Mouse (Mus musculus) hindbrain, embryonic 15.5 days (tissue): Measurements from ENCODE around the gene 5730522E02Rik. TPM values are rescaled to one million over a fixed set of nuclear protein-coding genes. Genes with fewer than 3 reads are reported as not detected.

Source experiments
- ATAC-seq: fragments of 200-750 bp; cut with Nextera tagmentation; 2 replicates; pipeline ENCODE4 v1.8.0; 2017; ENCODE audit warnings: low read depth, moderate number of reproducible peaks, moderate TSS enrichment; ENCODE audit not compliant: low FRiP score
- H3K27ac ChIP-seq: fragments of 300-500 bp; sonication (generic); replicated peaks from 2 replicates; pipeline ENCODE4 v1.5.1; 2015; ENCODE audit warnings: mild to moderate bottlenecking, inconsistent platforms
- H3K27me3 ChIP-seq: fragments of 300-500 bp; sonication (generic); 2 replicates; pipeline ENCODE4 v1.6.1; 2015; ENCODE audit warnings: control low read depth, inconsistent platforms
- H3K36me3 ChIP-seq: fragments of 300-500 bp; sonication (generic); 2 replicates; pipeline ENCODE4 v1.6.1; 2015; ENCODE audit warnings: control low read depth, inconsistent platforms
- H3K4me1 ChIP-seq: fragments of 300-500 bp; sonication (generic); replicated peaks from 2 replicates; pipeline ENCODE4 v1.6.1; 2015; ENCODE audit warnings: control low read depth, inconsistent platforms
- H3K4me2 ChIP-seq: fragments of 300-500 bp; sonication (generic); 2 replicates; pipeline ENCODE4 v1.6.1; 2015; ENCODE audit warnings: moderate library complexity, mild to moderate bottlenecking, inconsistent platforms
- H3K4me3 ChIP-seq: fragments of 300-500 bp; sonication (generic); 2 replicates; pipeline ENCODE4 v1.5.1; 2015; ENCODE audit warnings: mild to moderate bottlenecking, inconsistent platforms
- H3K9ac ChIP-seq: fragments of 300-500 bp; sonication (generic); 2 replicates; pipeline ENCODE4 v1.6.1; 2015; ENCODE audit warnings: inconsistent platforms
- H3K9me3 ChIP-seq: fragments of 300-500 bp; sonication (generic); 2 replicates; pipeline ENCODE4 v1.6.1; 2016; ENCODE audit warnings: control low read depth, inconsistent platforms
- WGBS: fragments of 180-500 bp; shearing (Covaris S2); methylation state at CpG from one replicate; pipeline ENCODE4 v1.1.7; 2015; 5-methylcytosine and 5-hydroxymethylcytosine counted together
- polyA plus RNA-seq: library from polyadenylated mRNA; unstranded; fragments of >200 nt; fragmentation: Nextera tagmentation; extraction: Ambion mirVana; gene quantifications from 2 replicates; pipeline ENCODE4 v1.2.1, GENCODE M21; 2015

Gene 5730522E02Rik
- polyA plus RNA-seq, 1 experiment from 2014 or later, result 13.9 TPM

DNA sequence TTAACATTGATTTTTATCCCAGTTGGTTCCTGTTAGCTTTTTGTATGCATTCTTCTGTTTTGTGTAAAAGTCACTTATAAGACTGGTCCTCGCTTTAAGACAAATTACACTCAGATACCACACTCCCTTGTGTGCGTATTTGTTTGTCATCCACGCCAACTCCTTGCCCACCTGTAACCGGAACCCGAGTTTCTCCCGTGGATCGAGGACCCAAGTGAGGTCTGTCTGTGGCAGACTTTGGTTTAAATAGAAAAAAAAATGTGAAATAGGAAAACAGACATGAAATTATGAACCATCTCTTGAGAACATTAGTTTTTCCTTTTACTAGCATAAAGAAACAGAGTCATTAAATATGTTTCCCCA is 43.0 kb downstream of the 5730522E02Rik start:
- Histone ChIP-seq H3K9ac (no peak overlapping the region), H3K36me3 (no peaks in the 10 kb centered on the region), H3K4me1 (no peaks in the 10 kb centered on the region), H3K4me3 (no peak overlapping the region), H3K27ac (no peak overlapping the region), H3K27me3 (no peaks in the 10 kb centered on the region), H3K4me2 (no peak overlapping the region), H3K9me3 (no peaks in the 10 kb centered on the region)
- no peak for ATAC-seq
- WGBS, result 93% methylated on average over 7 of the region's 7 CpGs

DNA sequence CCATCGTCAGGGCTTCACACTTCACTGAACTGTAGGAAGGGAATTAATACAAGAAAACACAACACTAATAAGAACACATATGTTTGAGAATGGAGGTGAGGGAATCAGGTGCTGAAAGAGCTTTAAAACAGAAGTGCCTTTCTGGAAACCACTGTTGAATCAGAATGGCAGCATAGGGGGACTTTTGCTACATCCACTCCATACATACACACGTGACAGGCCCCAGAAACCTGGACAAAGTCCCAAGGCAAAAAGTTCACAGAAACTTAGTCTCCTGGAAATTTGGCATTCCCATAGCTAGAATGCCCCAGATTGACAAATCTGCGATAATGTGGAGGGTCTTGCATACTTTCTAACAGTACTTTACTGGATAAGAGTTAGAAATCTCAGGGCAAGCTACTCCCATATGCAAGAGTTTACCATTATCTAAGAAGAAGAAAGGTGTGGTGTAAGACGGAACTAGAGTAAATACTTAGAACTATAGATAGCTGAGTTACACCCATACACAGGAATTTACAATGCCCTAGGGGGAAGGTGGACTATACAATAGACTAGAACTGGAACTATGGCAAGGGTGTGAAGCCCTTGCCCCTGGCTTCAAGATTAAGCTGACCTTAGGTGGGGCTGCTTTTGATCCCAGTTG is 43.5 kb downstream of the 5730522E02Rik start:
- Histone ChIP-seq H3K9ac (no peak overlapping the region), H3K4me2 (no peak overlapping the region), H3K4me3 (no peak overlapping the region), H3K4me1 (no peaks in the 10 kb centered on the region), H3K36me3 (no peaks in the 10 kb centered on the region), H3K27me3 (no peaks in the 10 kb centered on the region), H3K9me3 (no peaks in the 10 kb centered on the region), H3K27ac (no peak overlapping the region)
- 87% methylated on average over 4 of the region's 4 CpGs for WGBS
- no peak for ATAC-seq

DNA sequence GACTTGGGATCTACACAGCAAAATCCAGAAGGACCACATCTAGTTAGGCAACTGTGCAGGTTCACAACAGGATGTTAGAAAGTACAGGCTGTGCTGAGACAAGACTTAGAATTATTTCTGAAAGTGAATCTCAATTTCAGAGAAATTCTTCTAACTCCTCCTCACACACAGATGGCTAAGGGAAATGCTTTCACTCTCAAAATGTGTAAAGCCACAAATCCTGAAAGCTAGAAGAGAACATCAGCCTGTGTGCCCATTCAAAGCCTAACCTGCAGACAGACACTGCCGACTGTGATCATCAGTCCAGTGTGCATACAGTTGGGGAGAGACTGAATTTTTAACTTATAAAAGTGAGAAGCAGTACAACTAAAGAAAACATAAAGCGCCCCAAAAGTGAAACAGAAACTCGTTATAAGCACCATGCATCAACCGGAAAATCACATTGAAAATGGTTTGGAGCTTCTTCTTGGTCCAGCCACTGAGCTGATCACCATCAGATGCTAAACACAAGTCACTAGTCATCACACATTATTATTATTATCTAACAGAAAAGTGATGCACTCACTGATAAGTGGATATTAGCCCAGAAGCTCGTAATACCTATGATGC is 45.8 kb downstream of the 5730522E02Rik start:
- no peaks in the 10 kb centered on the region for H3K9me3 ChIP-seq
- H3K4me2 ChIP-seq, result no peak overlapping the region
- ATAC-seq, result no peak
- H3K27ac ChIP-seq, result no peak overlapping the region
- H3K4me3 ChIP-seq, result no peak overlapping the region
- H3K4me1 ChIP-seq, result no peaks in the 10 kb centered on the region
- H3K36me3 ChIP-seq, result no peaks in the 10 kb centered on the region
- H3K27me3 ChIP-seq, result no peaks in the 10 kb centered on the region
- WGBS, result 93% methylated on average over 5 of the region's 5 CpGs
- no peak overlapping the region for H3K9ac ChIP-seq

DNA sequence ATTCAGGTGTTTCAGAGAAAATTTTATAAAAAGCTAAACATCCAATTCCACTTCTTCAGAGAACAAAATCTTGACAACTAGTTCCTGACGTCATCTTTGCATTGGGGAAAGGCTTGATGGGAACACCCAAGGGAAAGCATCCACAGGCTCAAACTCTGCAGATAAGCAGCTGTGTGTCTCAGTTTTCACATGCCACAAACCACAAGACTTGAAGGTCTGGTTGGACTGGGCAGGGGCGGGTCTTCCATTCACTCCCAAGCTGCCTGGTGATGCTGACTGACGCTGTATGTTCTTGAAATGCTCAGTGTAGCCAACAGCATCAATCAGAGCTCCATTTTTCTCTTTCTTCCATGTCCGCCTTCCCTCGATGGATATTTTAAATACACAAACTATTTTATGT is 49.2 kb downstream of the 5730522E02Rik start:
- 86% methylated on average over 5 of the region's 5 CpGs for WGBS

DNA sequence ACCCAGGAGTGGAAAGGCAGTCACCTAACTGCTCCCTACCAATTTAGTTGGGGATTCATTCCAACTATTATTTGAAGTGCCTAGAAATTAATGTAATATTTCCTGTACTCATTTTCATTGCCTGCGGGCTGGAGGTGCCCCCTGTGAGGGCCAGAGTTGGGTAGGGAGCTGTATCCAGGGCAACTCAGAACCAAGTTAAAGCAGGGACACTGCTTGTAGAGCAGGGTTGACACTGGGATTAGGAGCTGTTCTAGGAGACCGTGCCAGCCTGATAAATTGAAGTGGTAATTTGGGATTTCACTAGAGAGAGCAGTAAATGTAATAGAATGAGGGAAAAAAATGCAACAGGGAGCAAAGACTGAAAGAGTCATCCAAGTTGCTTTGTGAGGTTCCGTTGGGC is 51.5 kb downstream of the 5730522E02Rik start:
- Histone ChIP-seq H3K27ac (no peak overlapping the region), H3K4me2 (no peak overlapping the region), H3K9ac (no peak overlapping the region), H3K4me1 (no peaks in the 10 kb centered on the region), H3K4me3 (no peak overlapping the region), H3K9me3 (no peaks in the 10 kb centered on the region), H3K36me3 (no peaks in the 10 kb centered on the region), H3K27me3 (no peaks in the 10 kb centered on the region)
- WGBS, result 55% methylated on average over 3 of the region's 3 CpGs
- ATAC-seq, result peak; percentile 75; the same call in 1 of the 2 replicates

More for the DNA sequence above, 49.2 kb downstream of the 5730522E02Rik start:
- Histone ChIP-seq H3K9me3 (no peaks in the 10 kb centered on the region), H3K4me3 (no peak overlapping the region), H3K4me1 (no peaks in the 10 kb centered on the region), H3K36me3 (no peaks in the 10 kb centered on the region), H3K27me3 (no peaks in the 10 kb centered on the region), H3K9ac (no peak overlapping the region), H3K4me2 (no peak overlapping the region), H3K27ac (no peak overlapping the region)
- ATAC-seq, result no peak

DNA sequence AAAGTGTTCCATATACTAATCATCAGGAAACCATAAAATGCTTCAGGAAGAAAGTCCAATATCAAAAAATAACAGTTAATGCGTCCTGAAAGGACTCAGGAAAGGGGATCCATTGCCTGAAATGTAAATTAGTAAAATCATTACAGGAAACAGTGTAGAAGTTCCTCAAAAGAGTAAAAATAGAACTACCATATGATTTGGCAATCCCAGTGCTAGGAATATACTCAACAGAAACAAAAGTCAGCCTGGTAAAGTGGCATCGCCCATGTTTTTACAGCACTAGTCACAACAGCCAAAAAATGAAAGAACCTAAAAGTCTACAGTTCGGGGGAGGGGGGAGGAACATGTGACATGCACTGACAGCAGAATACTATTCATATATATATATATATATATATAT is 70.5 kb downstream of the 5730522E02Rik start:
- no peak overlapping the region for H3K27ac ChIP-seq
- H3K4me1 ChIP-seq, result no peaks in the 10 kb centered on the region
- H3K9me3 ChIP-seq, result no peaks in the 10 kb centered on the region
- no peak for ATAC-seq
- no peak overlapping the region for H3K4me2 ChIP-seq
- 90% methylated on average over 3 of the region's 3 CpGs for WGBS
- H3K36me3 ChIP-seq, result no peaks in the 10 kb centered on the region
- H3K27me3 ChIP-seq, result no peaks in the 10 kb centered on the region
- H3K4me3 ChIP-seq, result no peak overlapping the region
- H3K9ac ChIP-seq, result no peak overlapping the region

DNA sequence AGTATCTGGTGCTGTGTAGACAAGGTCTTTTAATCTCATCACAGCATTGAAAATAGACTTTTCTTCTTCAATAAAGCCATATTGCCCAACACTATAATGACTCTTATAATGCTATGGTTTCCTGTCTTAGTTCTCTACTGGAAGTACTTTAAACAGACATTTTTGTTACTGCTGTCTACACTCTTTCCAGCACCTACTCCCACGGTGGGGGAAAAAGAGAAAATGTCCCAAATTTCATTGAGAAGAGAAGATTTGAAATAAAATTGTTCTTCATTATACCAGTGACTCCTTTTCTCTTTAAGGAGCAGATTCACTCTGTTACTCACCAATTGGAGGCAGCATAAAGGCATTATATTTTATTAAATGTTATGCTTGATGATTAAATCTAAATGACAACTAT is 72.5 kb downstream of the 5730522E02Rik start:
- Histone ChIP-seq H3K36me3 (no peaks in the 10 kb centered on the region), H3K27me3 (no peaks in the 10 kb centered on the region), H3K4me1 (no peaks in the 10 kb centered on the region), H3K9me3 (no peaks in the 10 kb centered on the region), H3K27ac (no peak overlapping the region), H3K9ac (no peak overlapping the region), H3K4me2 (no peak overlapping the region), H3K4me3 (no peak overlapping the region)
- WGBS, result 85% methylated on average over 1 of the region's 1 CpGs
- no peak for ATAC-seq

DNA sequence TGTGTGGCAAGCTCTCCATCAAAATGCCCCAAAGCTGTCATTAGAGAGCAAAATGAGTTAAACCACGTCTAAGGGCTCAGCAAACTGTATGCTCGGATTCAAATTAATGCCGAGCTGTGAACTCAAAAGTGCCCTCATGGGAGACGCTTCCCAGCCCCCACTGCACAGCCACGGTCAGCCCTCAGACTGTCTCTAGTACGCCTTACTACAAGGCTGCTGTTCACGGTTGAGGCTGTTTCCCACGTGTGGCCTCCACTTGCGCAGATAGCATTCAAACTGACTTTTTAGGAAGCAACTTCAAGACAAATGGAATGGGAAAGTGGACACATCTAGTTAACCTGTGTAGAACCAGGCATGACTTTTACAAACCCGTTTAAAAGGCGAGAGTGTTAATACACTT is 79.7 kb downstream of the 5730522E02Rik start:
- Histone ChIP-seq H3K36me3 (no peaks in the 10 kb centered on the region), H3K9me3 (no peaks in the 10 kb centered on the region), H3K4me3 (no peak overlapping the region), H3K4me2 (no peak overlapping the region), H3K4me1 (0 out of 2 replicates have a peak, but pooled peaks cover 5% of the 10 kb centered on the region), H3K9ac (no peak overlapping the region), H3K27ac (no peak overlapping the region), H3K27me3 (no peaks in the 10 kb centered on the region)
- WGBS, result 39% methylated on average over 11 of the region's 11 CpGs
- 0 out of 2 replicates have a peak, but pooled peaks have one; percentile 34 for ATAC-seq

DNA sequence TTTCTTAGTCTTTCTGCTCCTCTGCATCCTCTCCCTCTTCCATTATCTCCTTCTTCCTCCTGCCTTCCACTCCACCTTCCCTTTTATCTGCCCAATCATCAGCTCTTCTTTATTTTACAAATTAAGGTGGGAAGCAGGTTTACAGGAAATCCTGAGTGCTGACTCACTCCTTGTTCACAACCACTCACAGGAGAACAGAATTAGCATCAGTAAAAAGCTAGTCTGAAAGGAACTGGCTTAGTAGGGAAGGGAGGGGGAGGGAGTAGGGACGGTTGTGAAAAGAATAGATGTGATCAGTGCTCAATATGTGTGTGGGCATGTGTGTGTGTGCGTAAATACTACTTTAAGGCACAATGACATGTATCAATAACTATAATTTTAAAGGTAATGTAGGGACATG is 81.5 kb downstream of the 5730522E02Rik start:
- no peak overlapping the region for H3K9ac ChIP-seq
- no peaks in the 10 kb centered on the region for H3K36me3 ChIP-seq
- H3K4me1 ChIP-seq, result 0 out of 2 replicates have a peak, but pooled peaks cover 5% of the 10 kb centered on the region
- H3K4me2 ChIP-seq, result no peak overlapping the region
- H3K27me3 ChIP-seq, result no peaks in the 10 kb centered on the region
- ATAC-seq, result no peak
- H3K27ac ChIP-seq, result no peak overlapping the region
- WGBS, result 48% methylated on average over 2 of the region's 2 CpGs
- no peaks in the 10 kb centered on the region for H3K9me3 ChIP-seq
- H3K4me3 ChIP-seq, result no peak overlapping the region

DNA sequence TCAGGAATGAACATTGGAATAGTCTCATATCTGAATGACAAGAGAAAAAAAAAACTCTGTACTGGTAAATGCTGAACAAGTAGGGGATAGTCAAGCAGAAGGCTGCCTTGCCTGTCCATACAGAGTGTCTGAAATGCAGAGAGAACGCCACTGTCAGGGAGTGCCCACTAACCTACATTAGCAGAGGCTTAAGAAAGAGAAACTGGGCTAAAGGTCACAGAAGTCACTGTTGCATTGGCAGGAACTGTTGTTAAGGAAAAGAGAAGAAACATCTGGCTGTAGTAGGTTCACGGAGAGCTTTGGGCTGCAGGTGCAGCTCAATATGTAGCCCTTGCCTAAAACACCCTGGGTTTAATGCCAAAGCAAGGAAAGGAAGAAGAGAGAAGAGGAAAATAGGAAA is 82.2 kb downstream of the 5730522E02Rik start:
- no peak overlapping the region for H3K9ac ChIP-seq
- ATAC-seq, result no peak
- no peaks in the 10 kb centered on the region for H3K9me3 ChIP-seq
- WGBS, result 65% methylated on average over 2 of the region's 2 CpGs
- no peaks in the 10 kb centered on the region for H3K36me3 ChIP-seq
- no peak overlapping the region for H3K4me2 ChIP-seq
- 0 out of 2 replicates have a peak, but pooled peaks cover 5% of the 10 kb centered on the region for H3K4me1 ChIP-seq
- no peaks in the 10 kb centered on the region for H3K27me3 ChIP-seq
- H3K27ac ChIP-seq, result no peak overlapping the region
- H3K4me3 ChIP-seq, result no peak overlapping the region

DNA sequence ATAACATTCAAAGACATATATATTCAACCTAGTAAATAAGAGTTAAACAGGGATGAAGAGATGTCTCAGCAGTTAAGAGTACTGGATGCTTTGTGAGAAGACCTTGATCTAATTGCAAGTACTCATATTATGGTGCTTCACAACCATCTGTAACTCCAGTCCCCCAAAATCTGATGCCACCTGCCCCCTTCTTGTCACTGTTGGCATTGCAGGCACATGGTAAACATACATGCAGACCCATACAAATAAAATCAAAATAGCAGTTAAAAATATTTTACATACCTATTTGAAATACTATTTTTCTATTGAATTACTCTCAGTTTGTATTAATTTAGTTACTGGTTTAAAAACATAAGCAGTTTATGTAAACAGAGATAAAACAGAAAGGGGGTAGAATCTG is 84.6 kb downstream of the 5730522E02Rik start:
- no peak overlapping the region for H3K27ac ChIP-seq
- H3K4me2 ChIP-seq, result no peak overlapping the region
- no peak for ATAC-seq
- H3K4me3 ChIP-seq, result no peak overlapping the region
- no peaks in the 10 kb centered on the region for H3K27me3 ChIP-seq
- H3K9ac ChIP-seq, result no peak overlapping the region
- peaks cover 15% of the 10 kb centered on the region for H3K4me1 ChIP-seq
- H3K36me3 ChIP-seq, result no peaks in the 10 kb centered on the region
- H3K9me3 ChIP-seq, result no peaks in the 10 kb centered on the region

DNA sequence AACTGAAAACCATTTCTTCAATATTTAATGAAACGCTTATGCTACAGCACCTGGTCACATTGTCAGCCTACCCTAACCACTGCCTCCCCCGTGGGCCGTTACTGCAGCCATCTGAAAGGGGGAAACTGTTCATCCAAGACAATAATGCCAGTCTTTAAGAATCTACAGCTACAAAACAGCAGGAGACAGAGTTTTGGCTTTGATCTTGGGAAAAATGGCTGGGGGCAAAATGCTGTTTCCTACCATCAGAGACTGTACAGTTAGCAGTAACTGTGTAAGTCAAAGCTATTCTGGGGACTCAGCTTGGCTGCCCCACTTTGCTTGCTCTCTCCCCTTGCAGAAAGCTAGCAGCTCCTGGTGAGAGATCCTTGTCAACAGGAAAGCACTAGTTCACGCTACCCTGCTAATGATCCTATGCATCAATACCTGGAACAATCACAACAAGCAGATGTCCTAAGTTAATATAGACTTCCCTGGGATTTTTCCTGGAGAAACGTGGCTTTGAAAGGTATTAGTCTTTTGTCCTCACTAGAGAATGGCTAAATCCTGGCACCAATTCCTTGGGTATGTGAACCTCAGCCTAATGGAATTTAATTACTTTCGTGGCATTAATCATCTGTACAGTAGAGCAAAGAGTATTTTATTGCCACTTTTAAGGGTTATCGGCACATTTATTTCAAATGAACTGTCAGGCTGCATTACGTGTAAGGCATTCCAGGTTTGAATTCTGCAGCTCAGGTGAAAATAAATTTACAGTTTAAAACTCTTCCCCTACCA is 89.6 kb downstream of the 5730522E02Rik start:
- Histone ChIP-seq H3K27me3 (no peaks in the 10 kb centered on the region), H3K9me3 (no peaks in the 10 kb centered on the region), H3K4me2 (no peak overlapping the region), H3K9ac (no peak overlapping the region), H3K36me3 (no peaks in the 10 kb centered on the region), H3K27ac (peak overlapping the region; percentile 55), H3K4me1 (peaks cover 16% of the 10 kb centered on the region), H3K4me3 (no peak overlapping the region)
- WGBS, result 40% methylated on average over 8 of the region's 8 CpGs
- peak; percentile 59; the same call in 1 of the 2 replicates for ATAC-seq
